Mouse (Mus musculus) hindbrain, embryonic 16.5 days (tissue): ENCODE data around the gene Ilf3. TPM values are rescaled to one million over a fixed set of nuclear protein-coding genes. Genes with fewer than 3 reads are reported as not detected.

Experiments used
- ATAC-seq: fragments of 200-750 bp; cut with Nextera tagmentation; 2 replicates; pipeline ENCODE4 v1.8.0; 2017; ENCODE audit warnings: moderate TSS enrichment, moderate library complexity
- H3K27ac ChIP-seq: fragments of 300-500 bp; sonication (generic); 2 replicates; pipeline ENCODE4 v1.5.1; 2014; ENCODE audit warnings: low read depth, mild to moderate bottlenecking, control low read depth, low read length, moderate library complexity
- H3K27me3 ChIP-seq: fragments of 300-500 bp; sonication (generic); replicated peaks from 2 replicates; pipeline ENCODE4 v1.6.1; 2014; ENCODE audit warnings: low read length; ENCODE audit not compliant: control insufficient read depth, insufficient read depth
- H3K36me3 ChIP-seq: fragments of 300-500 bp; sonication (generic); 2 replicates; pipeline ENCODE4 v1.6.1; 2014; ENCODE audit warnings: mild to moderate bottlenecking, low read length, moderate library complexity, mixed read lengths; ENCODE audit not compliant: control insufficient read depth, insufficient read depth
- H3K4me1 ChIP-seq: fragments of 300-500 bp; sonication (generic); 2 replicates; pipeline ENCODE4 v1.6.1; 2014; ENCODE audit warnings: low read depth, low read length; ENCODE audit not compliant: control insufficient read depth, insufficient read depth
- H3K4me2 ChIP-seq: fragments of 300-500 bp; sonication (generic); 2 replicates; pipeline ENCODE4 v1.6.1; 2014; ENCODE audit warnings: mild to moderate bottlenecking, low read length, control low read depth, moderate library complexity
- H3K4me3 ChIP-seq: fragments of 300-500 bp; sonication (generic); 2 replicates; pipeline ENCODE4 v1.5.1; 2014; ENCODE audit warnings: mild to moderate bottlenecking, low read length, control low read depth, moderate library complexity
- H3K9ac ChIP-seq: fragments of 300-500 bp; sonication (generic); 2 replicates; pipeline ENCODE4 v1.6.1; 2014; ENCODE audit warnings: low read depth, mild to moderate bottlenecking, control low read depth, low read length, moderate library complexity
- H3K9me3 ChIP-seq: fragments of 300-500 bp; sonication (generic); 2 replicates; pipeline ENCODE4 v1.6.1; 2014; ENCODE audit warnings: mild to moderate bottlenecking, low read length, moderate library complexity; ENCODE audit not compliant: control insufficient read depth
- WGBS: fragments of 180-500 bp; shearing (Covaris S2); extraction: QIAGEN DNeasy Blood & Tissue Kit; methylation state at CpG from one replicate; pipeline ENCODE4 v1.1.7; 2014; 5-methylcytosine and 5-hydroxymethylcytosine counted together
- polyA plus RNA-seq: library from polyadenylated mRNA; unstranded; fragments of >200 nt; fragmentation: Nextera tagmentation; extraction: Ambion mirVana; gene quantifications from 2 replicates; pipeline ENCODE4 v1.2.1, GENCODE M21; 2015

Gene Ilf3
- polyA plus RNA-seq, 1 experiment from 2014 or later, result 186 TPM

DNA sequence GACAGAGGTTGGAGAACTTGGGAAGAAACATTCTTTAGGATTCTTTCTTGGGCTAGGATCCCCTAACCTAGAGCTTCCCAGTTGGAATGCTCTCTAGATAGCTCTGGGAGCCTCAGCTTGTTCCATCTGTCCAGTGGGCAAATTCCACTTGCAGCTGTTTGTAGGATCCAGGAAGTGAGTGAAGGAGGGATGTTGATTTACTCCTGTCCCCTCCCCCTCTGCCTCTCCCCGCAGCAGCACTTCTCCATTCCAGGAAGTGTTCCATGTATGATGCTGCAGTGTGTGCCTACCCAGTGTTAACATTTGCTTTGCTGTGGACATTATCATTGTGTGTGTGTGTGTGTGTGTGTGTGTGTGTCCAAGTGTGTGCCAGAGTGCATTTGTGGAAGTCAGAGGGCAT is 58.3 kb downstream of the Ilf3 start:
- WGBS, result 17% methylated on average over 1 of the region's 1 CpGs

DNA sequence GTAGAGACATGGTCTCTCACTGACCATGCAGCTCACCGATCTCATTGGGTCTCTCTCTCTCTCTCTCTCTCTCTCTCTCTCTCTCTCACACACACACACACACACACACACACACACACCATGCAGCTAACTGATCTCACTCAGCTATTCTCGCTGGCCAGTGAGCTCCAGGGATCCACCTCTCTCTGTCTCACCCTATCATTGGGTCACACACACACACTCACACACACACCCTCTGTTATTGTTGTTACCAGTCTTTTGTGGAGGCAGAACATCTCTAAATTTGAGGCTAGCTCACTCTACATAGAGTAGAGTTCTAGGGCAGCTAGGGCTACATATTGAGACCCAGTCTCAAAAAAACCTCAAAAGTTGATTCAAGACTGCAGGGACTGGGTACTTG is 58.9 kb downstream of the Ilf3 start:
- Histone ChIP-seq H3K27ac (no peak overlapping the region), H3K4me3 (no peak overlapping the region), H3K4me1 (peaks cover 32% of the 10 kb centered on the region), H3K9me3 (no peaks in the 10 kb centered on the region), H3K4me2 (peak overlapping the region; percentile 93; the same call in 1 of the 2 replicates), H3K27me3 (no peaks in the 10 kb centered on the region), H3K9ac (no peak overlapping the region), H3K36me3 (no peaks in the 10 kb centered on the region)
- 62% methylated on average over 2 of the region's 2 CpGs for WGBS
- no peak for ATAC-seq

More for the DNA sequence above, 58.3 kb downstream of the Ilf3 start:
- H3K27me3 ChIP-seq, result no peaks in the 10 kb centered on the region
- peak overlapping the region; percentile 78; the same call in 1 of the 2 replicates for H3K27ac ChIP-seq
- no peaks in the 10 kb centered on the region for H3K36me3 ChIP-seq
- no peaks in the 10 kb centered on the region for H3K9me3 ChIP-seq
- H3K4me2 ChIP-seq, result peak overlapping the region; percentile 93
- H3K9ac ChIP-seq, result peak overlapping the region; percentile 86
- H3K4me1 ChIP-seq, result peaks cover 32% of the 10 kb centered on the region
- H3K4me3 ChIP-seq, result peak overlapping the region; percentile 72
- no peak for ATAC-seq

DNA sequence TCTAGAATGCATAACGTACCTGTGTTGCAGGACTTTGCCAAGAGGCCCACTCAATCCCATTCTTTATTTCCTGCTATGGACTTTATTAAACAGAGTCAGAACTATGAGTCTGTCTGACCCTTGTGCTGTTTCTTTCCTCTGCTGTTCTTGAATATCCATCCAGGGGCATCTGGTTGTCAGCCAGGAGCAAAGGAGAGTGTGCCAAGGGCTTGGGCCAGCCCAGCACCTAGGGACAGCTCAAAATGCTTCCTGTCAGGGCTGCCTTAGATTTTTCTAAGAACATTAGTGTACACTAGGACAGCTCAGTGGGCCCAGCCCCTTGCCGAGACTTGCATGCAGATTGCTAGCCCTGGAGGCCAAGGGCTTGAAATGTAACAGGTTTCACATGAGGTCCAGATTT is 60.1 kb downstream of the Ilf3 start:
- H3K27ac ChIP-seq, result no peak overlapping the region
- H3K4me3 ChIP-seq, result no peak overlapping the region
- no peaks in the 10 kb centered on the region for H3K36me3 ChIP-seq
- no peaks in the 10 kb centered on the region for H3K27me3 ChIP-seq
- H3K9me3 ChIP-seq, result no peaks in the 10 kb centered on the region
- WGBS, result 83% methylated on average over 2 of the region's 2 CpGs
- no peak overlapping the region for H3K4me2 ChIP-seq
- peaks cover 32% of the 10 kb centered on the region for H3K4me1 ChIP-seq
- no peak overlapping the region for H3K9ac ChIP-seq
- ATAC-seq, result no peak

DNA sequence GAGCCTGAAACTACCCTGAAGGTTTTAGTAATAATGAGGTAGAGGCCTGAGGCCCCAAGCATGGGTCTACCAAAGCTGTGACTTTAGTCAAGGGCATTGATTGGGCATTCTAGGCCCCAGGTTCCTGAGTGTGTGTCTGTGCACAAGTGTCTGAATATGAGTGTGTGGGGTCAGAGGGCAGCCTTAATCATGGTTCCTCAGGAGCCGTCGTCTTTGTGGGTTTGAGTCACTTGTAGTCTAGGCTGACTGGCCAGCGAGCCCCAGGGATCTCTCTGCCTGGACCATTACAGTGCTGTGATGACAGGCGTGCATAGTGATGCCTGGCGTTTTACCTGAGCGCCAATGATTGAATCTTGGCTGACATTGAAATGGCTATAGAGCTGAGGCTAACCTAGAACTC is 60.5 kb downstream of the Ilf3 start:
- H3K4me2 ChIP-seq, result no peak overlapping the region
- no peak overlapping the region for H3K9ac ChIP-seq
- no peak overlapping the region for H3K4me3 ChIP-seq
- H3K27me3 ChIP-seq, result no peaks in the 10 kb centered on the region
- no peaks in the 10 kb centered on the region for H3K36me3 ChIP-seq
- ATAC-seq, result no peak
- H3K4me1 ChIP-seq, result peaks cover 32% of the 10 kb centered on the region
- no peaks in the 10 kb centered on the region for H3K9me3 ChIP-seq
- H3K27ac ChIP-seq, result no peak overlapping the region
- WGBS, result 91% methylated on average over 6 of the region's 6 CpGs

DNA sequence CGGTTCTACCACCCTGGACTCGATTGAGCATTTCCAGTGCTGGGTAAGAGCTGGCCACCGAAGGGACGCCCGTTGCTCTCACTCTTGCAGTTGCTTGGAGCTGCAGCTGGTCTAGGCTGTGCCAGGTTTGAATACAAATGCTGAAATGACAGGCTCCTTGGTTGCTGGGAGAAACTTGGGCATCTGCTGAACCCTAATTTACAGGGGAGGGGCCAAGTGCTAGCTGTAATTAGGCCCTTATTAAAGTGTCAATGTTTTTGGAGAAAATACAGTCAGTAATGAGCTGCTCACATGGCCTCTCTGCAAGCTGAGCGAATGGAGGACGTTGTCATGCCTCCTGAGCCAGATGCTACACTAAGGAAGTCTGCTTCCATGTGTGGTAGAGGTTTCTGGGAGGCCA is 63.1 kb downstream of the Ilf3 start:
- Histone ChIP-seq H3K36me3 (no peaks in the 10 kb centered on the region), H3K9ac (no peak overlapping the region), H3K27ac (no peak overlapping the region), H3K4me1 (peaks cover 25% of the 10 kb centered on the region), H3K9me3 (no peaks in the 10 kb centered on the region), H3K4me3 (no peak overlapping the region), H3K27me3 (no peaks in the 10 kb centered on the region), H3K4me2 (no peak overlapping the region)
- ATAC-seq, result no peak
- 58% methylated on average over 7 of the region's 7 CpGs for WGBS

DNA sequence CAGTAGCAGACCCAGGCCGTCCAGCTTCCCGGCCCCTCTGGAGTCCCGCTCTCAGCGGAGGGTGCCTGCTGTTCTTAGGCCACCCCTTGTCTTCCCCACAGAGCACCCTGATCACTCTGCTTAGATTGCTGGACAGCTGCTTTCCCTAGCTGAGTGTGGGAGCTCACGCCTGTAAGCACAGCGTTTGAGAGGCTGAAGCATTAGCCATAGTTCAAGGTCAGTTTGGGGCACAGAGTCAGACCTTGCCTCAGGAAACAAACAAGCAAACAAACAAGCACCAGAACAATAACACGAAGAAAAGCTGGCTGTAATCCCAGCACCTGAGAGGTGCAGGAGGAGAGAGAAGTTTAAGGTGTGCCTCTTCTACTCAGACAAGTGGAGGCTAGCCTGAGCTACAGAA is 64.4 kb downstream of the Ilf3 start:
- H3K9ac ChIP-seq, result no peak overlapping the region
- H3K4me3 ChIP-seq, result no peak overlapping the region
- H3K4me2 ChIP-seq, result no peak overlapping the region
- 87% methylated on average over 7 of the region's 7 CpGs for WGBS
- no peaks in the 10 kb centered on the region for H3K36me3 ChIP-seq
- peaks cover 13% of the 10 kb centered on the region for H3K4me1 ChIP-seq
- H3K27ac ChIP-seq, result no peak overlapping the region
- H3K27me3 ChIP-seq, result no peaks in the 10 kb centered on the region
- H3K9me3 ChIP-seq, result no peaks in the 10 kb centered on the region
- no peak for ATAC-seq

DNA sequence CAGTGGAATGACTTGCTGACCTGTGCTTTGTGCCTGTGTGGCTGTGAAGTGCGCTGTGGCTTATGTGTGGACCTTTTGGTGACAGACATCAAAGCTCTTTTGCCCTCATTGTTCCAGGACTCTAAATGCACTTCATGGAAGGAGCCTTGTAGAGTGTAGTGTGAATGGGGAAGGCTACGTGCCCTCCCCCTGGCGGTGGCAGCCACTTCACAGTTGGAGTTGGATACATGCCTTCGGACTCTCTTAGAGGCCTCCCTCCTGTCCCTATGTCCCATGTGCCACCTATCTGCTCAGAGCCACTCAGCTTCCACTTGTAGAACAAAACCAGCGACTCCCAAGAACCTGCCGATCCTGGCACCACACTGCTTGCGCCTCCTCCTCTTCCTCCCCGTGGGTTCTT is 66.1 kb downstream of the Ilf3 start:
- Histone ChIP-seq H3K27me3 (no peaks in the 10 kb centered on the region), H3K9me3 (no peaks in the 10 kb centered on the region), H3K36me3 (no peaks in the 10 kb centered on the region), H3K4me2 (no peak overlapping the region), H3K9ac (no peak overlapping the region), H3K4me1 (peaks cover 4% of the 10 kb centered on the region), H3K27ac (no peak overlapping the region), H3K4me3 (no peak overlapping the region)
- ATAC-seq, result no peak
- 85% methylated on average over 8 of the region's 8 CpGs for WGBS

DNA sequence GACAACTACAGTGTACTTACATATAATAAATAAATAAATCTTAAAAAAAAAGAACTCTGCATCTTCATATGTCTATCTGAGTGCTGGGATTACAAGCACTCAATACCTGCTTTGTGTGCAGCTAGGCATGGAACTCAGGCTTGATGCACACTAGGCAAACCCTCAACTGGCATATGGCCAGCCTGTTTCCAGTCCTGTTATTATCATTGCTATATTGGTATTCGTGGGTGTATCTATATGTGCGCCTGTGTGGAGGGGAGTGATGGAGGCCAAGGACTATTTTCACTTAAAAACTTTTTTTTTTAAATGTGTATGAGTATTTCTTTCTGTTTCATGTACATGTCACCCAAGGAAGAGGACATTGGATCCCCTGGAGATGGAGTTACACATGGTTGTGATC is 66.7 kb downstream of the Ilf3 start:
- no peak for ATAC-seq
- H3K9me3 ChIP-seq, result no peaks in the 10 kb centered on the region
- H3K36me3 ChIP-seq, result no peaks in the 10 kb centered on the region
- no peak overlapping the region for H3K4me3 ChIP-seq
- no peak overlapping the region for H3K9ac ChIP-seq
- no peak overlapping the region for H3K4me2 ChIP-seq
- peaks cover 4% of the 10 kb centered on the region for H3K4me1 ChIP-seq
- H3K27ac ChIP-seq, result no peak overlapping the region
- H3K27me3 ChIP-seq, result no peaks in the 10 kb centered on the region
- WGBS, result 84% methylated on average over 2 of the region's 2 CpGs

DNA sequence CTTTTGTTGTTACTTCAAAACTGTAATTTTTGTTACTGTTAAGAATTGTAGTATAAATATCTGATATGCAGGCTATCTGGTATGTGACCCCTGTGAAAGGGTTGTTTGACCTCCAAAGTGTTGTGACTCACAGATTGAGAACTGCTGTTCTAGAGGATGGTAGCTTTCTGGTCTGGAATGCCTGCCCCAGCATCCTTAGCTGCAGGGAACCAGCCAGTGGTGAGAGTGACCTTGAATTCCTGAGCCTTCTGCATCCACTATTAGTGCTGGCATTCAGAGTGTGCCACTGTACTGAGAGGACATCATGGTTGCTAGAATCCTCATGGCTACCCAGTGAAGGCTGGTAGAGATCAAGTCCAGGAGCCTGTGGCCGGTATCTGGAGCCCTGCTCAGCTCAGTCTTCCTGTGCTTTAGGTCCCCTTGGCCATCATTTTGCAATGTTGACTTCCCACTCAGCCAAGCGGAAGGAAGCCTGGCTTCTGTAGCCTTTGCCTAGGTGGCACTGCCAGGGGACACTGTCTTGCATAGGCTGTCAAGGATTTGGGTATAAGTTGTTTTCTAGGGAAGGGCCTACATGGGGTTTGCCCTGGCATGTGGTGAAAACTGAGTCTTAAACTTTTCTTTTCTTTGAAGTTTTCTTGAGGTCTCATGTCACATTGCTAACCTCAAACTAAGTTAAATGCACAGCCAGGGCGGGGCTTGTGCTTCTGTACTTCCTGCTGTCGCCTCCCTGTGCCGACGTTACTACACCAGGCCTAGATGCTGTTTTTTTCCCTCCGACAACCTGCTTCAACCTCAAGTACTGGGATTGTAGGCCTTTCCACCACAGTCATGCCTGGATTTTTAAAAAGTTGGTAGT is 68.3 kb downstream of the Ilf3 start:
- H3K27me3 ChIP-seq, result no peaks in the 10 kb centered on the region
- H3K9me3 ChIP-seq, result no peaks in the 10 kb centered on the region
- no peak overlapping the region for H3K9ac ChIP-seq
- no peak overlapping the region for H3K4me2 ChIP-seq
- H3K4me1 ChIP-seq, result no peaks in the 10 kb centered on the region; the same call in 1 of the 2 replicates
- no peaks in the 10 kb centered on the region for H3K36me3 ChIP-seq
- H3K4me3 ChIP-seq, result no peak overlapping the region
- ATAC-seq, result no peak
- WGBS, result 88% methylated on average over 7 of the region's 7 CpGs
- H3K27ac ChIP-seq, result peak overlapping the region; percentile 36; the same call in 1 of the 2 replicates
